Mouse (Mus musculus) layer of hippocampus, adult 2 months (tissue): ENCODE measurements at regions not wholly inside any gene's neighbourhood (a gene's known extent, or its start where the extent isn't known, plus 50 kb on each side); places are given as distances from the start of the nearest gene placed in this dataset.

ENCODE experiments used
- DNase-seq, 2 experiments: peaks; one replicate each; pipeline ENCODE4 v3.0.0; 2022; ENCODE audit warnings: low spot score in 2 of 2
- H3K27ac ChIP-seq: fragments of 200-600 bp; 2 replicates; pipeline ENCODE4 v1.8.1; 2022
- H3K4me3 ChIP-seq: fragments of 200-600 bp; 2 replicates; pipeline ENCODE4 v1.8.1; 2022; ENCODE audit warnings: mild to moderate bottlenecking
- CTCF ChIP-seq: fragments of 200-600 bp; conservative IDR thresholded peaks from 2 replicates; pipeline ENCODE4 v1.8.1; 2022; ENCODE audit warnings: antibody characterized with exemption, mild to moderate bottlenecking, moderate library complexity

DNA sequence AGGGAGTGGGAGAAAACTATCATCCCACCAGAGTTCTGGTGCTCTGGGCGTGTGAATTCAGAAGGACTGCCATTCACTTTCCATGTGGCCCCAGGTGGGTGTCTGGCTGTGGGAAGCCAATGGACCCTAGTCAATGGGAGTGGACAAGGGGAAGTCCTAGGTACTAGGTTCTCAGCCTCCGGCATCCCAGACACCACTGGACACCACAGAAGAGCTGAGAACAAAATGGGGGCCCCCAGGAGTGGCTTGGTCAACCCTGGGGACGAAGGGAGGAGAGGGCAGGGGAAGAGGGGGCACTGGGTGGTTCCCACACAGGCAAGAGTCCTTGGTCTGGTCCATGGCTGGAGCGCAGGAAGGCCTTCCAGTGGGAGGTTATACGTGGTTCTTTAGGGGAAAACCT, 81.8 kb upstream of the Slc4a7 start:
- Histone ChIP-seq H3K27ac (no peak overlapping the region), H3K4me3 (no peak overlapping the region)
- no peak for DNase-seq
- no peak for TF ChIP-seq CTCF

DNA sequence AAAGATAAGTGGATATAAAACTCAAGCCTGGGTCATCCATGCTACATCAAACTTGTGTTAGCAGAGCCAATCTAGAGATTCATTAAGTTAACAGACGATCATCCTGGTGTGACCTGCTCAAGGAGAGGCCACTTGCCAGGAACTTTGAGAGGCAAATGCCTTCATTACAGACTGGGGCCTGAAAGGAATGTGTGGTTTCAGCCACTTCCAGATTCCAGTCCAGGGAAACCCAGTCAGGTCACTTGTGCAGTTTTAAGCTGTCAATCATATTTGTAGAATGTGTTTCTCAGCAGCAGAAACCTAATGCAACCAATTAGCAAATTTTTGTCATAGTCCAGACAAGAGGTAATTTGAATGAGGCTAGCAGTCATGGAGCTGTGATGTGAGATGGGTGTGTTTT, 73.4 kb upstream of the Slc4a7 start:
- no peak for DNase-seq
- no peak for TF ChIP-seq CTCF
- Histone ChIP-seq H3K4me3 (no peak overlapping the region), H3K27ac (no peak overlapping the region)

GRCm38 (mm10) chr14:14631750-14632149, 70.3 kb upstream of the Slc4a7 start:
- Histone ChIP-seq H3K27ac (no peak overlapping the region), H3K4me3 (no peak overlapping the region)
- no peak for TF ChIP-seq CTCF
- DNase-seq: no peak

DNA sequence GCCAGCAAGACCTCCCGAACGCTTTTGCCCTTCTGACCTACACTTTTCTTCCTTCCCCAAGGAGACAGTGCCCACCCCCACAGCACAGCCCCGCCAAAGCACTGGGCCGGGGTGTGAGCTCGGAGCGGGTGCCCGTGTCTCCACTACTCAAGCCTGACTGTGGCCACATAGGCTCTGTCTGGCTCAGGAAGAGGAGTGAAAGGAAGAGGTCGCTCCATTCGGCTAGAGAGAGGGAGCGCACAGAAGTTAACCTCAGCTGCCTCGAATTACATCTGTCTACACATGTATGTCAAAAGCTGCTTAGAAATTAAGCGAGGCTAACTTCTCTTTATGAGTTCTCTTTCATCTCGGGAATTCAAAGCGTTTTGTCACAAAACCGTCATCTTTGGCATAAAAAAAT, 69.6 kb upstream of the Slc4a7 start:
- peak overlapping the region; percentile 86 for H3K27ac ChIP-seq

DNA sequence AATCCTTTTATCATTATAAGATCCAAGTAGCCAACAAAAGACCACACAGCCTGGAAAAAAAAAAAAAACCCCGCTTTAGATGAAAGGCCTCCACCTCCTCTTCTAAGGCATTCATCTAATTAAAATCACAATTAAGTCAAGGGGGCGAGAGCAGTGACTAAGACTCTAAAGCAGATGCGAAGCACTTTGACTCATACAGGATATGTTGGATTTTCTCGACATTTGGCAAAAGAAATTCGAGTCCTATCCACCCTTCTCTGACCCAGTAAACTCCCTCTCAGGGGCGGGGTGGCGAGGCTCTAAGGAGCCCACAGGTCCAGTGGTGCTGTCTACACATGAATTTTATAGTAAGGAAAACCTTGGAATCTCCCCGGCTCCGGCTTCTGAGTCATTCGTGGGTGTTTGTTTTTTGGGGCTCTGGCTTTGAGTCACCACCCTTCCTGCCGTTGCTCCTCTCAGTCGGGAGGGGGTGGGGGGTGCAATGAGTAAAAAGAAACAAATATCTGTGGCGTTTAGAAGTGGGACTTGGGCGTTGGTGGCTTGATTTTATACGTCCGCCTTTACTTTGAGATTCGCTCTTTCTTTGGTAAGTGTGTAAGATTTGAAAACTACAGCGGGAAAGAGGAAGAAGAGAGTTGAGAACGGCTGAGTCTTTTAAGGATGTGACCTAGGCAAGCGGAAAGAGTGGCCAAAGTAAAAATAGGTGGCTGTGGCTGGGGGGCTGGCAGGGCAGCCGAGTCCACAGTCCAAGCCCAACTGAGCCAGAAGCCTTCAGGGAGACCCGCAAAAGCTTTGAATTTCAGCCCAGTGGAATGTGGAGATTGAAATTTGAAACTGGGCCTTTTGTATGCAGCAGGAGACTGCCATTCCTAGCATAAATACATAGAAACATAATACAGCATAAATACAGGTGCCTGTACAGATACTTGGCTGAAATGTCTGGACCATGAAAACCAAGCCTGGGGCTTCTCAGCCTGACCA, 68.8 kb upstream of the Slc4a7 start:
- DNase-seq: peak; percentile 28 to 30
- Histone ChIP-seq H3K27ac (peak overlapping the region; percentile 86), H3K4me3 (peak overlapping the region; percentile 51)
- TF ChIP-seq CTCF: peak; percentile 38

More for the DNA sequence above, 69.6 kb upstream of the Slc4a7 start:
- H3K4me3 ChIP-seq: peak overlapping the region; percentile 51
- no peak for DNase-seq
- no peak for TF ChIP-seq CTCF

DNA sequence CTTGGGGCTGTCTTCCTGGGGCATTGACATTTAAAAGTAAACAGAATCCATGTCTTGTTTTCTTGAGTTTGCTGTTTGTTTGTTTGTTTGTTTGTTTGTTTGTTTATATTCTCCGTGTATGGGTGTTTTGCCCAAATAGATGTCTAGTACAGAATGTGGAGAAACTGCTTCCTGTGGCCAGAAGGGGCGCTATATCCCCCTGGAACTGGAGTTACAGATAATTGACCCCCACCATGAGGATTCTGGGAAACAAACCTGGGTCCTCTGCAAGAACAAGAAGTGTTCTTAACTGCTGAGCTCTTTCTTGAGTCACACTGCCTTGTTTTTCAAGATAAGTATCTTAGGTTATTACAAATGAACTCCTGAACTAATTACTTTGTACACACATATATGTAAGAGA, 68.1 kb upstream of the Slc4a7 start:
- no peak overlapping the region for H3K4me3 ChIP-seq
- peak overlapping the region; percentile 86 for H3K27ac ChIP-seq
- no peak for DNase-seq
- peak; percentile 49 for TF ChIP-seq CTCF

GRCm38 (mm10) chr14:14639102-14640015, 62.7 kb upstream of the Slc4a7 start:
- TF ChIP-seq CTCF: no peak
- Histone ChIP-seq H3K4me3 (no peak overlapping the region), H3K27ac (no peak overlapping the region)
- DNase-seq: no peak

GRCm38 (mm10) chr14:14640023-14640441, 62.0 kb upstream of the Slc4a7 start:
- H3K4me3 ChIP-seq: no peak overlapping the region
- no peak overlapping the region for H3K27ac ChIP-seq
- DNase-seq: peak in 1 of 2 experiments; percentile 5
- TF ChIP-seq CTCF: no peak

DNA sequence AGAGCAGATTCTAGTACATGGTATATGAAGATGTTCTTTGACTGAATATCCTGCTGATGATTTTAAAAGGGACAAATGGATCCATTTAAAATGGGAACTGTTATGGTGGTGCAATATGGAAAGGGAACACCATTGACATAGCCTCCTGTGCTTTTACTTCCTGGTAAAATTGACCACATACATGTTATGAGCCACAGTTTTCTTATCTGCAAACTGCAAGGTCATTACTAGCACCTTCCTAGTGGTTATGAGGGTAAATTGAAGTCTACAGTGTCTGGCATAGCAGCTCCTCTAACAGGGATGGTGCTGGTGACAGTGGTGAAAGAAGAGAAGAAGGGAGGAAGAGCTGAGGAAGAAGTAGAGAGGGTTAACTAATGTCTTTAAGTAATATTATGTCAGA, 61.5 kb upstream of the Slc4a7 start:
- H3K4me3 ChIP-seq: no peak overlapping the region
- no peak overlapping the region for H3K27ac ChIP-seq
- DNase-seq: no peak
- no peak for TF ChIP-seq CTCF

DNA sequence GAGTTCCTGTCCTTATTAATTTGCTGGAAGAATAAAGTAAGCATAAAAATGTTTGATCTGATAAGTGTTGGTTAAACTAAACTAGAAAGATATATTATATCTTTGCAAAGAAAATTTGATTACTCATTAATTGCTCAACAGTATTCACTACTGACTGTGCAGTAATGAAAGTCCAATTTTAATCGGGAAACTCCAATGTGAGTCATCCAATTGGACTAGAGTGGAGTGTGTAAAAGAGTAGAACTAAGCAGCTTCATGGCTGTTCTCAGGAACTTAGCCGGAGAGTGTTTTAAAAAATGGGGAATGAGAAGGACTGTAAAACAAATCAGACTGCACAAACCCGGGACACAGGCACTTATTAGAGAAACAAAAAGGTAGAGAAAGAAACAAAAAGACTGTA, 58.5 kb upstream of the Slc4a7 start:
- no peak for TF ChIP-seq CTCF
- H3K27ac ChIP-seq: no peak overlapping the region
- no peak for DNase-seq
- no peak overlapping the region for H3K4me3 ChIP-seq

GRCm38 (mm10) chr14:14645084-14645483, 57.0 kb upstream of the Slc4a7 start:
- DNase-seq: no peak
- H3K4me3 ChIP-seq: no peak overlapping the region
- TF ChIP-seq CTCF: no peak
- H3K27ac ChIP-seq: no peak overlapping the region
